Mouse (Mus musculus): ENCODE measurements around the gene P2ry2.

Gene P2ry2

GRCm38 (mm10) chr7:101012541-101012940 is at the start of gene P2ry2:
Gene P2ry2, minus strand, starts transcription at chr7:101012866.
- no peak for DNase-seq (ENCODE audit: low spot score)

GRCm38 (mm10) chr7:101062246-101062645 is 49.6 kb upstream of the P2ry2 start:
- no peak for DNase-seq (ENCODE audit: low spot score)

DNA sequence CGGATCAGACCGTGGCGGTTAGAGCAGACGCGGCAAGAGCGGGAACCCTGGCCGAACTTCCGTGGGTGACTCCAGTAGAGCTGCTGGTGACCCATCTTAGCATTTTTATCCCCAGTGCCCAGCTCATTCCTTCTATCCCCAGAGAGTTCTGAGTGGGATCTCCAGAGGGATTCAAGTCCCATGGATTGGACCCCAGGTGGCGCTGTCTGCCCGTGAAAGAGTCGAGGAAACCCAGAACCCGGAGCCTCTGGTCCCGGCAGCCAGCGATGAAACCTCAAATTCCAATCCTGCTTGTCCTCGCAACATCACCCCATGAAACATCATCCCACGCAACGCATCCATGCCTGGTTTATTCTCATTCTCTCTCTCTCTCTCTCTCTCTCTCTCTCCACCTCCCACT is 48.7 kb upstream of the P2ry2 start:
- peak; percentile 83 for DNase-seq (ENCODE audit: low spot score)

DNA sequence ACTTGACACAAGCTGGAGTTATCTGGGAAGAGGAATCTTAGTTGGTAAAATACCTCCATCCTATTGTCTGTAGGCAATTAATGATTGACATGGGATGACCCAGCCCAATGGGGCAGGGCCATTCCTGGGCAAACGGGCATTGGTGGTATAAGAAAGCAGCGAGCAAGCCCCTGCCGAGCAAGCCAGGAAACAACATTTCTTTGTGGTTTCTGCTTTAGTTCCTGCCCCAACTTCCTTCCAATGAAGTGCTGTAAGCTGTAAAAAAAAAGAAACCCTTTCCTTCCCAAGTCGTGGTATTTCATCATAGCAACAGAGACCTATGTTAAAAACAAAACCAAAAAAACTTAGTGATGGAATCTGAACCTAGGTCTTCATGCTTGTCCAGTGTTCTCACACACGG is 47.8 kb upstream of the P2ry2 start:
- no peak for DNase-seq (ENCODE audit: low spot score)

DNA sequence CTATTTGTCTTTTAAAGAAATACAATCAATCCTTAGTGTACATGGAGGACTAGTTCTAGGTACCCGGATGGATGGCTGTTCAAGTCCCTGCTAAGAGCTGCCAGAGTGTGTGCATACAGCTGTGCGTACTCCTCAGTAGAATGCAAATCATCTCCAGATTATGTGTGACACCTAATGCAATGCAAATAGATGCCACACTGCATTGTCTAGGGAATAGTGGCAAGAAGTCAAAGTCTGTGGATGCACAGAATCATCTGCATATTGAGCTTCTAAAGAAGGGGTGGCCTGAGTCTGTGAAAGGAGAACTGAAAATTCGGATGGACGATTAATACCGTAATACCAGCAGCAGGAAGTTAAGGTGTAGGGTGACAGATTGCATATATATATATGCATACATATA is 46.5 kb upstream of the P2ry2 start:
- DNase-seq (ENCODE audit: low spot score) = no peak

GRCm38 (mm10) chr7:101057309-101057708 is 44.6 kb upstream of the P2ry2 start:
- DNase-seq (ENCODE audit: low spot score) = no peak

DNA sequence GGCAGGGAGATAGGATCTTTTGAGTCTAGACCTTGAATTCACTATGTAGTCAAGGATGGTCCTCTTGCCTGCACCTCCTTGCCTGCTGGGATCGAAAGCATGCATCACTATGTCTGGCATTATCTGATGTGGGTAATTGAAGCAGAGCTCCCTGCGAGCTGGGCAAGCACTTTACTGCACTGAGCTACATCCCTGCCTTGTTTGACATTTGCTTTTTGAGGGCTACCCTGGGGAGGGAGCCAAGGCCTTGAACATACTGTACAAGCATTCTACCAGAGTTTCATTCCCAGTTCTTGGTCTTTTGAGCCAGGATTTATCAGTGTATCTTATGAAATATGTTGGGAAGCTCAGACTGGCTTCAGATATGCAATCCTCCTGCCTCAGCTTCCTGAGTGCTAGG is 40.5 kb upstream of the P2ry2 start:
- DNase-seq (ENCODE audit: low spot score) = no peak

DNA sequence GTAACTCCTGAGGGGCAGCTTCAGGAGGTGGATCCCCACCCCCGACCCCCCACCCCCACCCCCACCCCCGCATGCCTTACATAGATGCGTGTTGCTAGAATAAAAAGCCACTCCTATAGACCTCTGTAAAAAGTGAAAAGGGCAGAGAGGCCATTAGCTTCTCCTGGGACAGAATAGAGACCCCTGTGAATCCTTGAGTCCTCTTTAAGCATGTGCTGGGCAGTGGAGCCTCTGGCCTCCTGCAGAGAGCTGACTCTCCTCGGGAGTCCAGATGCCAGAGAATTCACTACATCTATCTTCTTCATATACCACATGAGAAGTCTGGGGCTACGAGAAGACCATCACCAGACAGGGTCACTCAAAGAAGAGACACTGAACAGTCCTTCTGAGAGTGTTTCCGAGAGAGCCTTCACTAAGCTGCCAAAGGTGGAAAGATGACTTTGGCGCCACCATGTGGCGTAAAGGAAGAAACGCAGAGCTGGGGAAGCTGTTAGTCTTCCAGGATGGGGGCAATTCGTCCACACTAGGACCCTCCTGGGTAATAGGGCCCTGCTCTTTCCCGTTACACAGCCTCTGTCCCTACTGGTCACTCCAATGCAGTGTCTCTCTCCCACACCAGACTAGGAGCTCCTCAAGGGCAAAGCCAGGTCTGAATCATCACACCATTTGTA is 39.0 kb upstream of the P2ry2 start:
- DNase-seq (ENCODE audit: low spot score) = peak; percentile 58

DNA sequence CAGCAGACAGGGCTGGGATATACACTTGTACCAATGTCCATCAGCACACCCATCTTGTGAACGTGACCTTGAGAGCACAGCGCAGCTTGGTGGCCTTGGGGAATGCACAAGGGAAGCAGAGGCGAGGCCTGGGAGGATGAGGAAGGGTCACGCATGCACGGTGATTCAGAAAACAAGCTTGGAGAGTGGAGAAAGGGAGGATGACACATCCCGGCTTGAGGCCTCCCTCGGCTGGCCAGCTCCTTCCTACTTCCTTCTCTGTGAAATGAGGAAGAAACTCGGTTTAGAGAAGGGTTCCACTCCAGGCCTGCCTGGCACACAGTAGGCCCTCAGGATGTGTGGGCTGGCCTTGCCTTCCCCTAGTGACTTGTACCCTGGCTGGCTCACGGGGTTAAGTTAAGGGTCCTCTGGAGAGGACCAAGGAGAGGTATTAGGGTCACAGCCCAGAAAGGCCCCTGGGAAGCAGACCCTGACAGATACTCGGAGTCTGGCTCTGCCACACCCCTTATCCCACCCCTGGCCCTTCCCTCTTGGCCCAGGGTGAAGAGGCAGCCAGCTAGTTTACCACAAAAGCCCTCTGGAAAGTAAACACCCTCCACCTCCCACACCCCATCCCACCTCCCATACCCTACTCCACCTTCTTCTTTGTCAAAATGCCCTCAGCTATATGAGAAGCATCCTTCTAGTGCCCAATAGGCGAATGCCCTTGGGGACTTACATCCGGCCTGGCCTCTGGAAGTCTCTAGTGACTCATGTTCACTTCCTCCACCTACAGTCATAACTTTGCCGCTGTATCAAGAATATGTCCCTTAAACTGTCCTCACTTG is 38.3 kb upstream of the P2ry2 start:
- no peak for DNase-seq (ENCODE audit: low spot score)

- no peak for DNase-seq (ENCODE audit: low spot score)
Measured at GRCm38 (mm10) chr7:101049326-101050087, 36.8 kb upstream of the P2ry2 start.

DNA sequence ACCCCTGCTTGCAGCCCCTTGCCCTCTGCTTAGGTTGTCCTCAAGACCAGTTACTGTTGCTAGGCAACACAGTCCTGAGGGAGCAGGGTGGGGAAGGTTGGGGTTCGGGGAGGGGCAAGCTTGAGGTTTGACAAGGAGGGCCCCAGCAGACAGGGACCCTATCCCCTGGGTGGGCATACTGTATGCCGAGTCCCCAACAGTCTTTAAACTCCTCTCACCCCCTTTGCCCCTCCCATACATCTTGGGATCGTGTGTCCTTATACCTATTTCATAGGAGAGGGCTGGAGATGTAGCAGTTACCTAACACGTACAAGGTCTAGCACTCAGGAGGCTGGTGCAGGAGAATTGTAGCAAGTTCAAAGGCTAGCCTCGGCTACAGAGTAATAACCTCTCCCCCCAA is 35.6 kb upstream of the P2ry2 start:
- DNase-seq (ENCODE audit: low spot score) = no peak

GRCm38 (mm10) chr7:101043846-101044541 is 31.3 kb upstream of the P2ry2 start:
- no peak for DNase-seq (ENCODE audit: low spot score)

- DNase-seq (ENCODE audit: low spot score) = no peak
Measured at GRCm38 (mm10) chr7:101041977-101042749, 29.5 kb upstream of the P2ry2 start.

GRCm38 (mm10) chr7:101041544-101041943 is 28.9 kb upstream of the P2ry2 start:
- no peak for DNase-seq (ENCODE audit: low spot score)

GRCm38 (mm10) chr7:101033371-101033770 is 20.7 kb upstream of the P2ry2 start:
- no peak for DNase-seq (ENCODE audit: low spot score)

GRCm38 (mm10) chr7:101031234-101031633 is 18.6 kb upstream of the P2ry2 start:
- no peak for DNase-seq (ENCODE audit: low spot score)

DNA sequence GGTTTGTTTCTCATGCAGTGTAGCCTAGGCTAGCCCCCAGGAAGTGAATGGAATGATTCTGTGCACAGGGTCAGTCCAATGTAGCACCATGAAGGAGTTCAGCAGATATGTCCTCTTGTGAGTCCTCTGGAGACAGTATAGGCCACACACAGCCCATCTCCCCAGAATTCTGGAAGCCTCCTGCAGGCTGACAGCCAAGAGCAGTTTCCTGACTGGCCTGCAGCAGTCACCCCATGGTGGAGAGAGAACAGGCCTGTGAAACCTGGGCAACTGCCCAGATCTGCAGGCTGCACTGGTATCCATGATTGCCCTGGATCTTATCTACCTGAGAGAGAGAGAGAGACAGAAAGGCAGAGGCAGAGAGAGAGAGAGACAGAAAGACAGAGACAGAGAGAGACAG is 18.1 kb upstream of the P2ry2 start:
- no peak for DNase-seq (ENCODE audit: low spot score)

- DNase-seq (ENCODE audit: low spot score) = no peak
Measured at GRCm38 (mm10) chr7:101029446-101029845, 16.8 kb upstream of the P2ry2 start.

DNA sequence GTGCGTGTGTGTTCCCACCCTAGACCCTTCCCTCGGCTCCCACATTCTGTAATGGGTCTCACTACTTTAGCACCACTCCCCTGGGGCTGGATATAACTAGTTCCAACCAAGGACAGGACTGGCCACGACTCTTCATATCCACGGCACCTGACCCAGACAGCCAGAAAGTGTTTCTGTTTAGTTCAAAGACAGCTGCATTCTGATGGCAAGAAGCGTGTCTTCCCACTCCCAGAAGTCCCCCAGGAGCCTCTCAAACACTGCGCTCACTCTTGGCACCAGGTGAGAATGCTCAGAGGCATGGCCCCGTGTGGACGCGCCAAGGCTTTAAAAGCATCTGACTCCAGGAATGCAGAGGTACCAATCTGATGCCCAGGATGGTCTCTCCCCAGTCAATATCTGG is 16.3 kb upstream of the P2ry2 start:
- DNase-seq (ENCODE audit: low spot score) = no peak

DNA sequence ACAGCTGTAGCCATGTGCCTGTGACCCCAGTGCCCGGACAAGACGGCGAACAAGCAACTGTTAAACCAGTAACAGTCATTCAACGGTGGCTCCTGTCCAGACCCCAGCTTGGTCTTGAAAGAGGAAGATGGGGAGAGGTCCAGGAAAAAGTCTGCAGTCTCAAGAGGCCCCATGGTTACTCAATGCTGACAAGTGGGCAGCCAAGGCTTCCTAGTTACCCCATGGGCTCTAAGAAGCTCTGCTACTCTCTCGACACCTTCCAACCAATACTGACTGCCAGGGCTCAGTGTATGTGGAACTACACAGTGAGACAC is 15.7 kb upstream of the P2ry2 start:
- no peak for DNase-seq (ENCODE audit: low spot score)

GRCm38 (mm10) chr7:101027623-101028443 is 15.2 kb upstream of the P2ry2 start:
- DNase-seq (ENCODE audit: low spot score) = no peak
